Mouse (Mus musculus): ENCODE measurements around the gene Tbl1x.

GRCm38 (mm10) chrX:77472858-77473257 lies 38.0 kb upstream of the Tbl1x start:
- no peak for TF ChIP-seq CTCF (IDR thresholded peaks at IDR 0.05; ENCODE audit: extremely low read depth, insufficient read depth, insufficient read length, insufficient replicate concordance)
- TF ChIP-seq POLR2A (IDR thresholded peaks at IDR 0.05; ENCODE audit: low read depth, low read length) = no peak

Data from spleen, adult 2 months (tissue).